Mouse (Mus musculus): ENCODE measurements around the gene Pnpla3.
"Not testable (repeated sequence)": the region's sequence is repeated elsewhere in the genome, so short reads cannot be mapped to it uniquely, and the experiment has no call there.

Gene Pnpla3

GRCm38 (mm10) chr15:84167600-84167999 is at the start of gene Pnpla3:
TSS of gene Pnpla3 (plus strand) at chr15:84167837.
- peak; percentile 94 for DNase-seq (ENCODE audit: extremely low spot score)

GRCm38 (mm10) chr15:84120612-84121011 is 47.0 kb upstream of the Pnpla3 start:
- peak; percentile 36 for DNase-seq (ENCODE audit: extremely low spot score)

- DNase-seq (ENCODE audit: extremely low spot score), result no peak
Observed at GRCm38 (mm10) chr15:84121036-84121435, 46.6 kb upstream of the Pnpla3 start.

GRCm38 (mm10) chr15:84123075-84123474 is 44.6 kb upstream of the Pnpla3 start, which contains the start of gene Pnpla5:
TSS of gene Pnpla5 (minus strand) at chr15:84123175.
- no peak for DNase-seq (ENCODE audit: extremely low spot score)

- DNase-seq (ENCODE audit: extremely low spot score), result no peak
Observed at GRCm38 (mm10) chr15:84124086-84124485, 43.6 kb upstream of the Pnpla3 start.

- no peak for DNase-seq (ENCODE audit: extremely low spot score)
Observed at GRCm38 (mm10) chr15:84126447-84126846, 41.2 kb upstream of the Pnpla3 start.

GRCm38 (mm10) chr15:84126871-84127270 is 40.8 kb upstream of the Pnpla3 start:
- DNase-seq (ENCODE audit: extremely low spot score), result no peak

GRCm38 (mm10) chr15:84131096-84131786 is 36.4 kb upstream of the Pnpla3 start:
- no peak for DNase-seq (ENCODE audit: extremely low spot score)

- no peak for DNase-seq (ENCODE audit: extremely low spot score)
Observed at GRCm38 (mm10) chr15:84131971-84132370, 35.7 kb upstream of the Pnpla3 start.

GRCm38 (mm10) chr15:84133440-84133839 is 34.2 kb upstream of the Pnpla3 start:
- DNase-seq (ENCODE audit: extremely low spot score), result no peak

GRCm38 (mm10) chr15:84135472-84135871 is 32.2 kb upstream of the Pnpla3 start:
- peak; percentile 40 for DNase-seq (ENCODE audit: extremely low spot score)

GRCm38 (mm10) chr15:84136473-84137415 is 30.9 kb upstream of the Pnpla3 start:
- peak; percentile 30 for DNase-seq (ENCODE audit: extremely low spot score)

- DNase-seq (ENCODE audit: extremely low spot score), result no peak
Observed at GRCm38 (mm10) chr15:84139592-84140005, 28.0 kb upstream of the Pnpla3 start.

- no peak for DNase-seq (ENCODE audit: extremely low spot score)
Observed at GRCm38 (mm10) chr15:84140109-84140508, 27.5 kb upstream of the Pnpla3 start.

GRCm38 (mm10) chr15:84140929-84141328 is 26.7 kb upstream of the Pnpla3 start:
- DNase-seq (ENCODE audit: extremely low spot score), result no peak

- DNase-seq (ENCODE audit: extremely low spot score), result no peak
Observed at GRCm38 (mm10) chr15:84156158-84156557, 11.5 kb upstream of the Pnpla3 start.

GRCm38 (mm10) chr15:84157530-84157929 is 10.1 kb upstream of the Pnpla3 start:
- DNase-seq (ENCODE audit: extremely low spot score), result not testable (repeated sequence)

GRCm38 (mm10) chr15:84161871-84162270 is 5.8 kb upstream of the Pnpla3 start:
- no peak for DNase-seq (ENCODE audit: extremely low spot score)

- DNase-seq (ENCODE audit: extremely low spot score), result no peak
Observed at GRCm38 (mm10) chr15:84166818-84167217, 819 bp upstream of the Pnpla3 start.

GRCm38 (mm10) chr15:84168170-84169161 is 829 bp downstream of the Pnpla3 start:
- no peak for DNase-seq (ENCODE audit: extremely low spot score)

GRCm38 (mm10) chr15:84169511-84169910 is 1.9 kb downstream of the Pnpla3 start:
- DNase-seq (ENCODE audit: extremely low spot score), result no peak
